Mouse (Mus musculus) megakaryocyte progenitor cell, adult 5-6 weeks (primary cell): ENCODE measurements around the gene Rell1. TPM values are rescaled to one million over a fixed set of nuclear protein-coding genes. Genes with fewer than 3 reads are reported as not detected.
"Not testable (repeated sequence)": the region's sequence is repeated elsewhere in the genome, so short reads cannot be mapped to it uniquely, and the experiment has no call there.

Source experiments
- ATAC-seq: replicated peaks from 2 replicates; pipeline ENCODE4 v1.8.0; 2016; ENCODE audit warnings: mild to moderate bottlenecking, moderate TSS enrichment, inconsistent platforms; ENCODE audit not compliant: poor library complexity
- total RNA-seq, 2 experiments: library from RNA; stranded (forward) in 1 of 2; stranded (reverse) in 1 of 2; fragments of 157-497, 149-512 nt in 1 of 2; fragments of 200-1000 nt in 1 of 2; gene quantifications; 2 replicates each; pipeline versions ENCODE4 v1.2.3 to v1.2.4; 2015 to 2017

Gene Rell1
- total RNA-seq, 2 experiments from 2014 or later = 9.8 to 10.5 TPM

- peak; percentile 99 for ATAC-seq
Measured at GRCm38 (mm10) chr5:63906149-63907093, 62.3 kb downstream of the Rell1 start.

- ATAC-seq = no peak
Measured at GRCm38 (mm10) chr5:63903329-63903728, 65.4 kb downstream of the Rell1 start.

GRCm38 (mm10) chr5:63897820-63898110 is 70.9 kb downstream of the Rell1 start:
- ATAC-seq = no peak

DNA sequence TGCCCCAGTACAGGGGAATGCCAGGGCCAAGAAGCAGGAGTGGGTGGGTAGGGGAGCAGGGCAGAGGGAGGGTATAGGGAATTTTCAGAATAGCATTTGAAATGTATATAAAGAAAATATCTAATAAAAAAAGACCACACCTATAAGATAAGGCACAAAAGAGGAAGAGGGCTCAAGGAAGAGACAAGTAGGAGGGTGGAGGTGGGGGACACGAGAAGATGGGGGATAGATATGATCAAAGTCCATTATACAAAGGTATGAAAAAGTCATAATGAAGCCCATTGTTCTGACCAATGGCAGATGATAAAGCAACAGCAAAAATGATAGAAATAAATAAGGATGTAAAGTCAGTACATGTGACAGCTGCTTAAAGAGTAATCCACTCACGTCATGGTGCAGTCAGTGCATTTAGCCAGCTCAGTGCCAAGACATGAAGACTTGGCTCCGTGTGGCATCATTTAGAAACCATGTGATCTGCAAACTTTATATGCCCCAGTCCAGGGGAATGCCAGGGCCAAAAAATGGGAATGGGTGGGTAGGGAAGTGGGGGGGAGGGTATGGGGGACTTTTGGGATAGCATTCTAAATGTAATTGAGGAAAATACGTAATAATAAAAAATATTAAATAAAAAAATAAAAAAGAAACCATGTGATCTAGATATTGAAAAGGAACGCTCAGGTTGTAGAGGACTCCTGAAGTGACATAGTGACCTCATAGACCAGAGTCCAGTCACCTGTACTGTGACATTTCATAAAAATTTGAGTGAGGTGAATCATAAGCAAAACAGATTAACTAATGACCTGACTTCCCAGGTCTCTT is 71.5 kb downstream of the Rell1 start:
- not testable (repeated sequence) for ATAC-seq

DNA sequence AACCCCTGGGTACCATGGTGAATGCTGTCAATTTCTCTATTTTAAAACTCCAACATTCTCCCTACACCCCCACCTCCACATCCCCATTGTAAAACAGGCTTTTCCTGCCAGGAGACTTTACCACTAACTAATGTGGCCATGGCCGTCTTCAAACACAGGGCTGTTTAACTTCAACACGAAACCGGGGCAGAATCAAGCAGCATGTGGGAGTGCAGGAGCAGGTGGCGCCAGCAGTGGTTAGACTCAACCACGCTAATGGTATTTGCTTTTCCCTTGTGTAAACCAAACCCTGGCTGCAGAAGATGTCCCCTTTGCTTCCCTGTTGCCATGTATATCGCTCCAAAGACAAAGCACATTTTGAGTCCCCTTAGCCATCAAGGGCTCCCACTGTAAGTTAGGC is 76.8 kb downstream of the Rell1 start:
- ATAC-seq = no peak

GRCm38 (mm10) chr5:63891241-63891640 is 77.5 kb downstream of the Rell1 start:
- ATAC-seq = no peak

DNA sequence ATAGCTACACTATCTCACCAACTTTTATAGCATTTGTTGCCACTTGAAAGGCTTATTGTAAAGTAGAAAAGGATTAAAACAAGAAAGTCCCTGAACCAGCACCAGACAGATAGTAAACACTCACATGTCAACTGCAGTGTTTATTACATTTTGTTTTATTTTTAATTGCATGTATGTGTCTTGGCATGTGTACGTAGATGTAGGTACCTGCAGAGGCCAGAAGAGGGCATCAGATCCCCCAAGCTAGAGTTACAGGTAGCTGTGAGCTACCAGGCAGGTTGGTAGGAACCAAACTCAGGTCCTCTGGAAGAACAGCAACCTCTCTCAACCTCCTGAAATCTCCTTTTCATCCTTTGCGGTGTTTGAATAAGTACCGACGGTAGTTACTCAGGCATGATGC is 81.6 kb downstream of the Rell1 start:
- ATAC-seq = peak; percentile 59

DNA sequence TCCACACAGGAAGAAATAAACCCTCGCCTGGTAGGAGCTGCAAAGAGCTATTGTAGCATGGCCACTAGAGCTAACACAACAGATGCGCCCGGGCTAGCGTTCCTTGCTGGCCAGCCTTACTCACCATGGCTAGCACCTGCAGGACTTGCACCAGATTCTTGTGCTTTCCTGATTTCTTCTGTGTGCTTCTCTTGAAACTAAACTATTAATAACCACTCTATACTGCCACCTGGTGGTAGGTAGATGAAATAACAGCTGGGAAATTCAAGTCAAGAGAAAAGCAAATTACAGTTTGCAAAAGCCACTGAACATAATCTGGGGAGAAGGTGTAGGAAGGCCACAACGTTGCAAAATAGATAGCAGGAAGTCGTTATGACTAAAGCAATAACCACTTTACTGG is 82.0 kb downstream of the Rell1 start:
- peak; percentile 93 for ATAC-seq

DNA sequence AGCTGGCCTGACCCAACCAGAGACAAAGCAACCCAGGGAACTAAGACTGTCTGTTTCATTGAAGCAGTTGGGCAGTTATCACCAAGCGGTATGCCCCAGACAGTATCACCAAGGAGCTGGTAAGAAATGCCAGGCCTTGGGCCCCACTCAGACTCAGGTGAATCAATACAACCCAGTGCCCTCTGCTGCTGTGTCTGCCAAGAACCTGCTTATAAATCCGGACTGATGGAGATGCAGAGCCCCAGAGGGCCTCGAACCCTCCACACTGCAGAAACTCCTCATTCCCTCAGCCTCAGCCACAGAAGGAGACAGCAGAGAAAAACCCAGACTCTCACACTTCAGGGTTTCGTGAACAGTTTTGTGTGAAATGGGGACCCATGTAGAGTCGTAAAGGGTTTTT is 82.4 kb downstream of the Rell1 start:
- ATAC-seq = no peak

DNA sequence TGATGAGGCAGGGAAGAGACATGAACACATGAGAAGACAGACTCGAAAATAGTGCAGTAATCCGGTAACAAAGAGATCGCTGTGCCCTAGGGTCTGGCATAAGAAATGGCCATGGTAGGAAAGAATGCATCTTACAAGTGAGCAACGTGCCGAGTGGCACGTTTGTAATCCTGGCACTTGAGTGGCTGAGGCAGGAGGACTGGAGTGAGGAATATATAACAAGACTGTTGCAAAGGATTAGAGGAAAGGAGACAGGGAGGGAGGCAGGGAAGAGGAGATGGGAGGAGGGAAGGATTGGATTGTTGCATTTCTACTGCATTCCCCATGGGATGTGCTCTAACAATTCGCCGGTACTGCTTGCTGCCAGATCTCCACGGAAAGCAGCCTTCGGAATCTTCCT is 89.7 kb downstream of the Rell1 start:
- no peak for ATAC-seq

DNA sequence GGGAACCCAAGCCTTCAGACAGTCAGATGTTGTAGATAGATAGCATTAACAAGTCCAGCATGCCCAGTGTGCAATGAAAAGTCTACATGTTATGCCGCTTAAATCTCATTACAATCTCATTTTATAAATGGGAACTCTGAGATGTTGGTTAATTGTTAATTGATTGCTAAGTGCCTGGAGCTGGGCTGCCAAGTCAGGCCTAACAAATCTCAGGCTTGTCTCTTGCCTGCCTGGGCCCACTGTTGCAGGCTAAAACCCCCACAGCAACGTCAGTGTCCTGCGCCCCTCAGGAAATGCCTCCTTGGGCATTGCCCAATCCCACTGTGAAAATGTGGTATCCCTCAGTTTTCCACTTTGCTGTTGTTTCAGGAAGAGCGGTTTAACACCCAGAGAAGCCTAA is 92.6 kb downstream of the Rell1 start:
- ATAC-seq = no peak

DNA sequence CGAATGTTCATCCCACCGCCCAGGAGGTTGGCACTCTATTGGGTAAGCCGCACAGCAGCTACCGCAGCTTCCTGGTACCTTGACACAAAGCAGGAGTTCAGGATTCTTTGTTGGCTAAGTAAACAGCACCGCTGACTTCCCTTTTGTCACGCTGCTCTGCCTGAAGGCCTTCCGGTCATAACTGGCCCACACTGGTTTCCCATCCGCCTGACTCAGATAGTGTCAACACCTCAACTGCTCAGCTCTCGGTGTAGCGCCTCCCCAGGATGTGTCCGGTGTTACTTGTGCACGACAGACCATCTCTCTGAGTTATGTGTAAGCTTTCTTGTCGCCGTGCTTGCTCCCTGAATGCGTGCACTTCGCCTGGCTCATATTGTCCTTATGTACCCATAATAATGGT is 93.8 kb downstream of the Rell1 start:
- ATAC-seq = peak; percentile 97

DNA sequence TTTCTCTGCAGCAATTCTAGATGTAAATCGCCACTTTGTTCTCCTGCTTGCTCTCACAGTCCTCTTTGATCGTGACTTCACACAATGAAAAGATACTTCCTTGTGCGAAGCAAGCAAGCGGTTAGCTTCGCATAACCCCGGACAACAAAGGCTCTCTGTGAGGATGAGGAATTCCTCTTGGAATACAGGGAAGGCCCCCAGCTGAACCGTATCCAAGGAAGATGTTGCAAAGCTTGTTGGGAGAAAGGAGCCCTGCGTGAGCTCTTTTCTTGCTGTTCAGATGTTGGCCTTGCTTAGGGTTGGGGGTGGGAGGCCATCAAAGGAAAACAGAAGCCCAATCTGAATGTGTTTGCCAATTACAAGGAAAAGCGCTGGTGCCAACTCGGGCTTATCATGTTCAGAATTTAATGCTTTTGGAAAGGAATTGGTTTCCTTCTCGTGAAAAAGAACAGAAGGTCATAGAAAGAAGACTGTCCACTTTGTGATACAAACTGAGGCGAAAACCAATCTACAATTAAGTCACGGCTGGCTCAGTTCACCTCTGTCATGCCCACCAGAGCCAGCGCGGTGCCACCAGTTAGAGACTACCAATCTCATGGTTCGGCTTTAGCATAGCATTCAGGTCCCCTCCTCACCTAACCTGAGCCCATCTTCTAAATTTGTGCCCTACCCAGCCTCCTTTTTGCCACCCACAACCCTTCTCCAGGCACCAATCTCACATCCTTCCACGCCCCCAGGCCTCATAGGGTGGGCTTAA is 96.3 kb downstream of the Rell1 start:
- no peak for ATAC-seq

DNA sequence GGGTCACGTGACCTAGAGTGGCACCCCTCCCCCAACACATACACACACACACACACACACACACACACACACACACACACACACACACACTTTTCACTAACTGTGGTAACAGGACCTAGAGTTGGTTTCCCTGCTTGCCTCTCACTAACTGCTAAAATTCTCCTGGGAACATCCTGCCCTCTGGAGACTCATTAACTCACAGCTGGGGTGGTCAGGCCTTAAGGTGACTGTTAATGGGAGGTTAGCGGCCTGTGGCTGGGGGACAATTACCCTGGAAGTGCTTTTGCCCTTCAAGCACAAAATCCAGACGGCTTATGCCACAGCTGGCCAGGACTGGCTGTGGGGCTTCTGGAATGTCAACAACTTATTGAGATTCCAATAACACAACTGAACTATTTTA is 101.3 kb downstream of the Rell1 start:
- ATAC-seq = no peak

DNA sequence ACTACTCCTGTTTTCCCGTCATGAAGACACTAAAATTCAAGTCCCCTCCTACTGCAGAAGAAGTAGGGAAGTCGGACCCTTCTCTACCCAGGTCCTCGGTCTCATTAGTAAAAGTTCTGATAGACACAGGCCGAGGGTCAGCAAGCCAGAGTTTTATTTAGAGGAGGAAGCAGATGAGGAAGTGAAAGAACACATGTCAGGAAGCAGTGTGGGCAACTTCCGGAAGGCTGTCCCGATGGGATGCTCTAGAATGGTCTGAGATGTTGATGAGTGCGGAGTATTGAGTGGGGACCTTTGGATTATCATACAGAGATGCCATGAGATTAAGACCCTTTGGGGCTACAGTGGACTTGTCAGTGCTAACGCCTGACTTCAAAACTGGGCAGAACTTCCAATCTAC is 109.8 kb downstream of the Rell1 start:
- peak; percentile 48; the same call in 1 of the 2 replicates for ATAC-seq

Other genes with a start within 250 kb of the Rell1 start
- 6.6 and 7.1 TPM in 2 replicates for gene 0610040J01Rik, start 156.5 kb downstream of the Rell1 start, total RNA-seq (2015)
- 6.7 and 7.4 TPM in 2 replicates for gene 0610040J01Rik, start 156.5 kb downstream of the Rell1 start, total RNA-seq (2017)
- gene Pgm2, start 124.1 kb upstream of the Rell1 start, total RNA-seq (2015) = 40.1 and 40.7 TPM in 2 replicates
- gene Pgm2, start 124.1 kb upstream of the Rell1 start, total RNA-seq (2017) = 32.9 and 35.2 TPM in 2 replicates
- 16.7 and 17.6 TPM in 2 replicates for gene Tbc1d1, start 187.4 kb upstream of the Rell1 start, total RNA-seq (2015)
- gene Tbc1d1, start 187.4 kb upstream of the Rell1 start, total RNA-seq (2017) = 31.0 and 31.7 TPM in 2 replicates